Mouse (Mus musculus) heart, embryonic 11.5 days (tissue): Measurements from ENCODE around the gene Aox3. TPM values are rescaled to one million over a fixed set of nuclear protein-coding genes. Genes with fewer than 3 reads are reported as not detected.
A peak's percentile ranks its signal among the peaks of the same experiment; 100 is the strongest.

Source experiments
- ATAC-seq: fragments of 200-750 bp; cut with Nextera tagmentation; replicated peaks from 2 replicates; pipeline ENCODE4 v1.8.0; 2017; ENCODE audit warnings: moderate library complexity; ENCODE audit not compliant: insufficient number of reproducible peaks, low FRiP score, low TSS enrichment
- H3K27ac ChIP-seq: fragments of 300-500 bp; sonication (generic); 2 replicates; pipeline ENCODE4 v1.5.1; 2014; ENCODE audit warnings: mild to moderate bottlenecking, low read depth, low read length
- H3K27me3 ChIP-seq: fragments of 300-500 bp; sonication (generic); 2 replicates; pipeline ENCODE4 v1.6.1; 2014; ENCODE audit warnings: mild to moderate bottlenecking, low read length, mixed read lengths; ENCODE audit not compliant: control insufficient read depth, insufficient read depth
- H3K36me3 ChIP-seq: fragments of 300-500 bp; sonication (generic); 2 replicates; pipeline ENCODE4 v1.6.1; 2014; ENCODE audit warnings: mild to moderate bottlenecking, low read length, moderate library complexity, mixed read lengths; ENCODE audit not compliant: control insufficient read depth, insufficient read depth
- H3K4me1 ChIP-seq: fragments of 300-500 bp; sonication (generic); 2 replicates; pipeline ENCODE4 v1.6.1; 2014; ENCODE audit warnings: low read length; ENCODE audit not compliant: control insufficient read depth, insufficient read depth
- H3K4me2 ChIP-seq: fragments of 300-500 bp; sonication (generic); 2 replicates; pipeline ENCODE4 v1.6.1; 2014; ENCODE audit warnings: mild to moderate bottlenecking, moderate library complexity
- H3K4me3 ChIP-seq: fragments of 300-500 bp; sonication (generic); 2 replicates; pipeline ENCODE4 v1.5.1; 2014; ENCODE audit warnings: low read depth, low read length
- H3K9ac ChIP-seq: fragments of 300-500 bp; sonication (generic); 2 replicates; pipeline ENCODE4 v1.6.1; 2014; ENCODE audit warnings: mild to moderate bottlenecking, low read depth, low read length, moderate library complexity
- H3K9me3 ChIP-seq: fragments of 300-500 bp; sonication (generic); replicated peaks from 2 replicates; pipeline ENCODE4 v1.6.1; 2016; ENCODE audit warnings: low read length; ENCODE audit not compliant: control insufficient read depth
- WGBS: fragments of 180-500 bp; shearing (Covaris S2); extraction: QIAGEN DNeasy Blood & Tissue Kit; methylation state at CpG from one replicate; pipeline ENCODE4 v1.1.7; 2014; ENCODE audit not compliant: insufficient replicate concordance; 5-methylcytosine and 5-hydroxymethylcytosine counted together
- polyA plus RNA-seq: library from polyadenylated mRNA; unstranded; fragments of >200 nt; fragmentation: Nextera tagmentation; extraction: Ambion mirVana; gene quantifications from 2 replicates; pipeline ENCODE4 v1.2.1, GENCODE M21; 2014

Aox3 gene
- polyA plus RNA-seq, 1 experiment from 2014 or later = not detected

GRCm38 (mm10) chr1:58237527-58238299 is 124.8 kb downstream of the Aox3 start:
- ATAC-seq = no peak
- H3K4me2 ChIP-seq = no peak overlapping the region
- H3K4me1 ChIP-seq = peaks cover 11% of the 10 kb centered on the region; the same call in 1 of the 2 replicates
- 80% methylated on average over 4 of the region's 4 CpGs for WGBS
- no peak overlapping the region for H3K9ac ChIP-seq
- no peaks in the 10 kb centered on the region for H3K27me3 ChIP-seq
- H3K9me3 ChIP-seq = no peaks in the 10 kb centered on the region
- no peaks in the 10 kb centered on the region for H3K36me3 ChIP-seq
- peak overlapping the region; percentile 29; the same call in 1 of the 2 replicates for H3K27ac ChIP-seq
- no peak overlapping the region for H3K4me3 ChIP-seq

- Histone ChIP-seq H3K4me3 (no peak overlapping the region), H3K9ac (no peak overlapping the region), H3K4me1 (peaks cover 11% of the 10 kb centered on the region; the same call in 1 of the 2 replicates), H3K36me3 (no peaks in the 10 kb centered on the region), H3K27ac (peak overlapping the region; percentile 29; the same call in 1 of the 2 replicates), H3K9me3 (no peaks in the 10 kb centered on the region), H3K4me2 (no peak overlapping the region), H3K27me3 (no peaks in the 10 kb centered on the region)
- WGBS = 64% methylated on average over 5 of the region's 5 CpGs
- ATAC-seq = no peak
Measured at GRCm38 (mm10) chr1:58238440-58238839, 125.5 kb downstream of the Aox3 start.

GRCm38 (mm10) chr1:58238961-58239360 is 126.0 kb downstream of the Aox3 start:
- peaks cover 11% of the 10 kb centered on the region; the same call in 1 of the 2 replicates for H3K4me1 ChIP-seq
- no peaks in the 10 kb centered on the region for H3K36me3 ChIP-seq
- H3K27me3 ChIP-seq = no peaks in the 10 kb centered on the region
- no peaks in the 10 kb centered on the region for H3K9me3 ChIP-seq
- no peak for ATAC-seq
- no peak overlapping the region for H3K27ac ChIP-seq
- no peak overlapping the region for H3K9ac ChIP-seq
- H3K4me2 ChIP-seq = no peak overlapping the region
- H3K4me3 ChIP-seq = no peak overlapping the region
- 88% methylated on average over 9 of the region's 9 CpGs for WGBS

GRCm38 (mm10) chr1:58240347-58240746 is 127.4 kb downstream of the Aox3 start:
- no peak for ATAC-seq
- H3K4me2 ChIP-seq = no peak overlapping the region
- H3K27me3 ChIP-seq = no peaks in the 10 kb centered on the region
- no peaks in the 10 kb centered on the region for H3K9me3 ChIP-seq
- no peak overlapping the region for H3K4me3 ChIP-seq
- H3K9ac ChIP-seq = no peak overlapping the region
- H3K4me1 ChIP-seq = peaks cover 11% of the 10 kb centered on the region; the same call in 1 of the 2 replicates
- H3K27ac ChIP-seq = no peak overlapping the region
- whole genome bisulfite sequencing = 63% methylated on average over 6 of the region's 6 CpGs
- H3K36me3 ChIP-seq = no peaks in the 10 kb centered on the region

- no peak for ATAC-seq
- Histone ChIP-seq H3K9me3 (no peaks in the 10 kb centered on the region), H3K4me1 (no peaks in the 10 kb centered on the region)
Measured at GRCm38 (mm10) chr1:58244487-58244886, 131.6 kb downstream of the Aox3 start.

GRCm38 (mm10) chr1:58248518-58248917 is 135.6 kb downstream of the Aox3 start:
- no peaks in the 10 kb centered on the region for H3K9me3 ChIP-seq
- ATAC-seq = no peak
- H3K27me3 ChIP-seq = no peaks in the 10 kb centered on the region
- no peaks in the 10 kb centered on the region for H3K36me3 ChIP-seq
- H3K4me2 ChIP-seq = no peak overlapping the region
- no peak overlapping the region for H3K9ac ChIP-seq
- no peak overlapping the region for H3K27ac ChIP-seq
- no peak overlapping the region for H3K4me3 ChIP-seq
- 64% methylated on average over 1 of the region's 1 CpGs for WGBS
- H3K4me1 ChIP-seq = no peaks in the 10 kb centered on the region

More at GRCm38 (mm10) chr1:58244487-58244886, 131.6 kb downstream of the Aox3 start:
- no peak overlapping the region for H3K27ac ChIP-seq
- no peak overlapping the region for H3K9ac ChIP-seq
- H3K36me3 ChIP-seq = no peaks in the 10 kb centered on the region
- no peak overlapping the region for H3K4me2 ChIP-seq
- H3K27me3 ChIP-seq = no peaks in the 10 kb centered on the region
- 68% methylated on average over 3 of the region's 3 CpGs for WGBS
- no peak overlapping the region for H3K4me3 ChIP-seq

Other genes with a start within 250 kb of the Aox3 start
- gene Sgo2a, start 117.2 kb upstream of the Aox3 start, polyA plus RNA-seq = 18.9 and 21.6 TPM in 2 replicates
- 11.1 and 11.5 TPM in 2 replicates for gene Kctd18, start 94.2 kb upstream of the Aox3 start, polyA plus RNA-seq
- gene Aox1, start 83.2 kb upstream of the Aox3 start, polyA plus RNA-seq = 0.34 and 0.39 TPM in 2 replicates
- gene Aox4, start 97.3 kb downstream of the Aox3 start, polyA plus RNA-seq = 1.4 TPM in 2 replicates
- gene Aox2, start 165.2 kb downstream of the Aox3 start, polyA plus RNA-seq = not detected in 2 replicates